10 mouse cellular contexts compared by ENCODE assay signal in genomic region chr2:147305262-147305661, GRCm38 (mm10). TPM values are rescaled to one million over a fixed set of nuclear protein-coding genes. Genes with fewer than 3 reads are reported as not detected.
DNase-seq lines count a peak whose midpoint lies in the region; ATAC-seq and TF ChIP-seq lines count a peak whose summit lies in the region.
"Had no signal": no experiment of that assay in that cellular context is flagged by ENCODE, and none has a peak within 500 bp of the region (broad histone marks: within the 10 kb centered on the region; RNA-seq: fewer than 3 reads in every experiment).

No protein-coding gene starts in this region.

- TF ChIP-seq POLR2A in cerebellum, adult 2 months (IDR thresholded peaks at IDR 0.05; ENCODE audit: borderline replicate concordance, insufficient read depth, low read length): no peak

- no peak overlapping the region for H3K4me2 ChIP-seq in neural tube, embryonic 11.5 days (ENCODE audit: low read depth)
- H3K4me2 ChIP-seq: neural tube, embryonic 12.5 days had no signal

- no peaks in the 10 kb centered on the region for H3K27me3 ChIP-seq in cerebellum, adult 2 months (ENCODE audit: control insufficient read depth, insufficient read depth, low read length)
- H3K27me3 ChIP-seq in neural tube, embryonic 11.5 days (ENCODE audit: control insufficient read depth, insufficient read depth, low read length): 0 out of 2 replicates have a peak, but pooled peaks cover 6% of the 10 kb centered on the region

- DNase-seq in cerebellum, adult 2 months: peak; percentile 17 to 19
- no peak for DNase-seq in cerebellum, adult 18-20 months
- peak; percentile 34 for DNase-seq in neural tube, embryonic 11.5 days (ENCODE audit: low spot score)
- DNase-seq in neural tube, embryonic 10.5 days (ENCODE audit: extremely low spot score, low spot score): no peak
- DNase-seq in frontal cortex, postnatal 10 days (ENCODE audit: low spot score in 2 of 2): peak; percentile 23
- DNase-seq in left cerebral cortex, adult 11 months (ENCODE audit: low spot score): peak; percentile 60
- DNase-seq in retina, postnatal 1 day: peak; percentile 69
- DNase-seq in thymus, postnatal 36 days: no peak

- peak; percentile 51; the same call in 1 of the 2 replicates for TF ChIP-seq CTCF in cerebellum, adult 2 months (IDR thresholded peaks at IDR 0.05; ENCODE audit: borderline replicate concordance, insufficient read depth, low read depth, low read length)

- H3K4me1 ChIP-seq in cerebellum, adult 2 months (ENCODE audit: control insufficient read depth, insufficient read depth, low read length): no peaks in the 10 kb centered on the region
- H3K4me1 ChIP-seq in neural tube, embryonic 11.5 days (ENCODE audit: control insufficient read depth, insufficient read depth, low read length): no peaks in the 10 kb centered on the region
- H3K4me1 ChIP-seq: neural tube, embryonic 12.5 days had no signal

- no peak for ATAC-seq in neural tube, embryonic 11.5 days (ENCODE audit: insufficient read depth, low FRiP score, low TSS enrichment)

- no peaks in the 10 kb centered on the region for H3K36me3 ChIP-seq in neural tube, embryonic 11.5 days (ENCODE audit: control insufficient read depth, insufficient read depth, low read length)
- H3K36me3 ChIP-seq: neural tube, embryonic 12.5 days had no signal

- no peak overlapping the region for H3K9ac ChIP-seq in neural tube, embryonic 11.5 days (ENCODE audit: low read length)
- H3K9ac ChIP-seq: neural tube, embryonic 12.5 days had no signal

- H3K27ac ChIP-seq in cerebellum, adult 2 months (ENCODE audit: insufficient read depth, low read length): no peak overlapping the region
- H3K27ac ChIP-seq in neural tube, embryonic 11.5 days (ENCODE audit: low read depth, low read length): no peak overlapping the region
- H3K27ac ChIP-seq: neural tube, embryonic 12.5 days had no signal

- 31% methylated on average over 5 of the region's 5 CpGs for WGBS in cerebellum, adult 2 months
- 24% methylated on average over 5 of the region's 5 CpGs for WGBS in neural tube, embryonic 11.5 days

- H3K9me3 ChIP-seq in neural tube, embryonic 11.5 days (ENCODE audit: control insufficient read depth, low read length): no peaks in the 10 kb centered on the region
- H3K9me3 ChIP-seq: neural tube, embryonic 12.5 days had no signal

- H3K4me3 ChIP-seq in cerebellum, adult 2 months (replicated peaks; ENCODE audit: insufficient read depth, low read depth, low read length): no peak overlapping the region
- no peak overlapping the region for H3K4me3 ChIP-seq in neural tube, embryonic 11.5 days (ENCODE audit: low read depth, low read length)
- H3K4me3 ChIP-seq: neural tube, embryonic 12.5 days had no signal

RNA-seq across cellular contexts. Expression of gene Pax1, which starts 56.5 kb away (rescaled TPM):
- 0.10 and 0.32 TPM in 2 replicates for polyA plus RNA-seq in cerebellum, adult 2 months (2012; rRNA removed)
- polyA plus RNA-seq in neural tube, embryonic 11.5 days (2014; fragmentation: Nextera tagmentation; extraction: Ambion mirVana): 17.0 and 26.4 TPM in 2 replicates
- polyA plus RNA-seq: heart, embryonic 14.5 days had no signal

Comparison
In these comparisons a context has a peak if more than half of its experiments do, and no peak if none do; other contexts are left out.
1. DNase-seq: peak in cerebellum, adult 2 months (2 of 2), neural tube, embryonic 11.5 days (single experiment), frontal cortex, postnatal 10 days (2 of 2), left cerebral cortex, adult 11 months (single experiment) and retina, postnatal 1 day (single experiment); none in cerebellum, adult 18-20 months (0 of 2), neural tube, embryonic 10.5 days (single experiment) and thymus, postnatal 36 days (0 of 2).
2. RNA of gene Pax1, which starts 56.5 kb away (polyA plus RNA-seq): 17.0 to 26.4 TPM in neural tube, embryonic 11.5 days; 0.10 to 0.32 TPM in cerebellum, adult 2 months; every median in the first group is over 10 times any median in the second.